Mouse (Mus musculus) heart, postnatal 14 days (tissue): ENCODE data around the gene Cptp. TPM values are rescaled to one million over a fixed set of nuclear protein-coding genes. Genes with fewer than 3 reads are reported as not detected.

ENCODE experiments used
- DNase-seq, 2 experiments: peaks; one replicate each; pipeline ENCODE4 v3.0.0; 2021 to 2022
- intact Hi-C: fragments of 180-260 bp; cut with DNase I; formaldehyde crosslinking; loops from one replicate; pipeline ENCODE4 v1.15.1; 2025
- total RNA-seq, 2 experiments: library from RNA; stranded (reverse); gene quantifications; 2 replicates each; pipeline ENCODE4 v1.2.3; 2021

Gene Cptp
- total RNA-seq, 2 experiments from 2014 or later, result 9.9 to 10.6 TPM

DNA sequence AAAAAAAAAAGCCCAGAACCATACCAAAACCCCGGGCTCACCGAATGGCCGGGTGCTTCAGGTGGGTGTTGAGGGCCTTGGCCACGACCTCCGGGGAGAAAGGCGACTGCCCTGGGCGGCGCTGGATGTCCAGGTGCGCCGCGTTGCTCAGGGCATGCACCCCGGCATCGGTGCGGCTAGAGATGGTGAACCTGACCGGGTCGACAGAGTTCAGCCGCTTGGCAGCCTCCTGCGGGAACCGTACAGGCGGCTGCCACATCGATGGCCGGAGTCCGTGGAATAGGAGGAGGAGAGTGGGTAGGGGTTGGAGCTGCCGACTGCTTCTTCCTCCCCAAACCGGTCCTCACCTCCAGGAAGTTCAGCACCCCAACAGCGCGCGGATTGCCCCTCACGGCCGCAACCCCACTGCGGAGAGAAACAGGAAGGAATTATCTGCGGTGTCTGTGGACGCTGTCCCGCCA is 21.8 kb upstream of the Cptp start:
- intact Hi-C loops, result no loop called here

DNA sequence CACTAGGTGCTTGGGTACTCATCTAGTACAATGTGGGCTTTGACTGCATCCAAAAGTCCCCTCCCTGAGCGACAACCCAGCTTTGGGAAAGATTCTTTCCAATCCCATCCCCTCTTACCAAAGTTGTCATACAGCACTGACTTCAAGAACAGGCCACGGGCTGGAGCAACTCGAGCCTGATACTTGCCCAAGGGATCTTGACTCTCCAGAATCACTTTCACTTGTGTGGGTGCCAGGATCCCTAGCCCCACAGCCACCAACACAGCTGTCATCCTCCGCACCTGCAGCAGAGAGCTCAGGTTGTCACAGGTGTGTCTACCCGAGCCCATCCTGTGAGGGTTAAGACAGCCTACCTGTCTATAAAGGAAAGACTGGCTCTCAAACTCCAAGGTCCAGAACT is 20.1 kb upstream of the Cptp start:
- intact Hi-C loops, result no loop called here
- DNase-seq, result no peak

More for the DNA sequence above, 21.8 kb upstream of the Cptp start:
- peak in 1 of 2 experiments; percentile 17 for DNase-seq

GRCm38 (mm10) chr4:155888181-155888580 is 18.9 kb upstream of the Cptp start:
- no peak for DNase-seq
- intact Hi-C loops, result no loop called here

DNA sequence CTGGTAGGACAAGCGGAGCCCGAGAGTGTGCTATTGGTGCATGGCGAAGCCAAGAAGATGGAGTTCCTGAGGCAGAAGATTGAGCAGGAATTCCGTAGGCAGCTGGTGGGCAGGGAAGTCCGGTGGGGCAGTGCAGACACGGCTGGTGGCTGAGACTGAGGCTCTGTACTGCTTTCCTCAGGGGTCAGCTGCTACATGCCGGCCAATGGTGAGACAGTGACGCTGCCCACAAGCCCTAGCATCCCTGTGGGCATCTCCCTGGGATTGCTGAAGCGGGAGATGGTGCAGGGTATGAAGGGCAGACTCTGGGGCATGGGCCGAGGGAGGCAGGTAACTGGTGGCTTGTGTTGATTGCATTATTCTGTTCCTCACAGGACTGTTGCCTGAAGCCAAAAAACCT is 18.4 kb upstream of the Cptp start:
- DNase-seq, result no peak
- intact Hi-C loops, result no loop called here

DNA sequence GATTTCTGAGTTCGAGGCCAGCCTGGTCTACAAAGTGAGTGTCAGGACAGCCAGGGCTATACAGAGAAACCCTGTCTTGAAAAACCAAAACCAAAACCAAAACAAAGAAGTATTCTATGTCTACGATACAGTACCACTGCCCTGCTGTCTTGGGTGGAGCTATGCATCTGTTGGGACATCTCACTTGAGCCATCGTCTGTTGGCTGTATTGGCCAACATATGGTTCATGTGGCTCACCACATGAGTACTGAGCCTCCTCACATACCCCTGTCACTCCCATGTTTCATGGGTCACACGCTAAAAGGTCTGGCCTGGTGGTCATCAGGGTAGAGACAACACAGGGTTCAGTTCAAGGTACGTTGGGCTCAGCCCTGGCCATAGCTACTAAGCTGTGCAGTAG is 17.1 kb upstream of the Cptp start:
- intact Hi-C loops, result no loop called here
- DNase-seq, result no peak

GRCm38 (mm10) chr4:155883587-155883986 is 14.3 kb upstream of the Cptp start:
- intact Hi-C loops, result no loop called here
- DNase-seq, result no peak

DNA sequence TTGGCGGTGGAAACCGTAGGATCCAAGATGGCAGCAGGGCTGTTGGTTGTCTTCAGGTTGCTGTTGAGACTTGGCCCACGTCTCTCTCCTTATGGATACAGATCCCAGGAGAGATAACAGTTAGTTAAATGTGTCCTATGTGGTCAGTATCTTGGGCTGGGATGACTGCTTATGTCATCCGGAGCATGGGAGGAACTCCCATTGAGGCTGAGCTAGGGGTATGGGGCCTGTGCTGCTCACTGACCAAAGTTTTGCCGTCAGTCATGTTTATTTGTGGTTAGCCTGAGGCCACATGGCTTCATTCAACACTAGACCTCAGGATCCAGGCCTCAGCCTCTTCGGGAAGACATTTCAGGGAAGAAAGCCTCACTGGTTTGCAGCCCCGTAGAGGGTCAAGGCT is 2.2 kb upstream of the Cptp start:
- no peak for DNase-seq
- intact Hi-C loops, result loop anchor here (2.0 kb wide), 1 partner anchor 71 kb away; the partner anchor contains the start of gene Ube2j2

DNA sequence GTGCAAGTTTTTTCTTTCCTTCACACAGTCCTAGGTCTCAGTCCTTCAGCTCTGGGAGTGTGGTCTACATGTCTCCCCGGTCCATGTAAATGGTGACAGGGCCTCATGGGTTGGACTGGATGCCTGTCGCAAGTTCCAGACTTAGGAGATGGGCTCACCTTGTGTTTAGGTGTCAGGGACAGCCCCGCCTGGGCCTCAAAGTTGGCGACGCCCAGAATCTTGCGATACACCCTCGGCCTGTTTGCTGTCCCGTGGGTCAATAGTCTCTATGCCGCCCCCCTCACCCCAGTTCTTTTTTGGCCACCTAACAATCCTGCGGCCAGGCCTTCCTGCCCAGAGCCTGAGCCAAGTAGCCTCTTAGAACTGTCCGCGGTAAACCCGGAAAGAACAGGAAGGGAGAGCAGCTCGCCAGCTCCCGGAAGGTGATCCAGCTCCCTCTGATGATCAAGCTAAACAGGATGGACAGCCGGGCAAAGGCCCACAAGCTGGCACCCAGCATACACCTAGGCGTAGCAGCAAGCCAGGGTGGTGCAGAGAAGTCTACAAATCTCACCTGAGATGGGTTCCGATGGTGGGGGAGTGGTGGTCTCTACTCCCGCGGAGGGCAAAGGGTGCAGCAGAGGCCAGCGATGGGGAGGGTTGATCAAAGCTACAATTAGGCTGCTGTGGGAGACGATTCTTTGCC is 484 bp downstream of the Cptp start:
- DNase-seq, result peak in 1 of 2 experiments; percentile 36
- intact Hi-C loops, result loop anchor here (2.0 kb wide), 1 partner anchor 24 kb away; no protein-coding TSS in a partner anchor

DNA sequence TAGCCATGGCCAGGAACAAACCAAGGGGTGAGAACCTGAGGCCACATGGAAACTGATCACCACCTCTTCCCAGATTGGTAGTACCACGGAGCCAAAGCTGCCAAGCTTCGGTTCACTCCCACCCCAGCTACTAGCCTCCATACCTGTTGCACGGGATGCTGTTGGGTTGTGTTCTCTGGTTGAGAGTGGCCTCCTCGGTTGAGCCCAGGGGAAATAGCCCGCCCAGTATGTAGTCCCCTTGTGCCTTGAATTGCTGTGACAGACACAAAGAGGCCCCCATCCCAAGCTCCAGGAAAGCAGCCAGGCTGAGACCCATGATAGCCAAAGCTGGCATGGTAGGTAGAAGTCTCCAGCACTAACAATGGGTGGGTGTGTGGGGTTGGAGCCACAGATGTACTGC is 6.2 kb downstream of the Cptp start, which contains the start of gene Tas1r3:
Gene Tas1r3 (minus strand): TSS at position 362 of the 400 bp plus-strand sequence.
- intact Hi-C loops, result no loop called here
- no peak for DNase-seq

GRCm38 (mm10) chr4:155861787-155862186 is 7.5 kb downstream of the Cptp start:
- intact Hi-C loops, result no loop called here
- DNase-seq, result no peak

DNA sequence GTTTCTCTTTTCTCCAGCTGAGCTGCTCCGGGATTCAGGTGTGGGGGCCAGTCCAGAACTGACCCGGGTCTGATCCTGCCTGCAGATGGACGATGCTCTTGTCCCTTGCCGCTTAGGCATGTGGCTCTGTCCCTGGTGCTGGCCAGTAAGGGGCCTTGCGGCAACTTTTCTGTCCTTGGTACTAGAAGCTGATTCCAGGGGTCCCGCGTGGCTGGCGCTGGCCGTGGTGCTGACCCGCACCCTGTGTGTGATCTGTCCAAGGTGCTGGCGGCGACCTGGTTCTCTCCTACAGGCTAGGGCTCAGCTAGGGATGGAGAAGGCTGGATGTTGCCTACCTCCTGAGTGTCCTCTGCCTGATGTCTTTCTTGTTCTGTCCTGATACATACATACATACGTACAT is 9.9 kb downstream of the Cptp start:
- intact Hi-C loops, result no loop called here
- peak; percentile 61 to 67 for DNase-seq

DNA sequence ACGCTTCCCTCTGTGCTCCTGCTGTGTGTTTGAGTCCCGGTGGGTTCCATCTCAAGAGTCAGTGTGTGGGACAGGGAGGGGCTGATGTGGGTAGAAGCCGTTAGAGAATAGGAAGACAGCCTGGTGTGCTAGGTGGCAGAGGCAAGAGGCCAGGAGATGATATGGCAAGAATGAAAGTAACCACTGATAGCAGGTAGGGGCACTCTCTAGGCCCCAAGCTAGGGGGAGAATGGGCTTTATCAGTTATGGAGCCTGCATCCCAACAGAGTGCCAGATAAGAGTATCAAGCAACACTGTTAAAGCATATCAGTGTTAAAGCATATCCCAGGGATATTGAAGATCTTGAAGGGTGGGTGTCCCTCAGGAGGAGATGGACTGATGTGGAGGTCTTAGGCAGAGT is 12.4 kb downstream of the Cptp start:
- DNase-seq, result no peak
- intact Hi-C loops, result no loop called here

DNA sequence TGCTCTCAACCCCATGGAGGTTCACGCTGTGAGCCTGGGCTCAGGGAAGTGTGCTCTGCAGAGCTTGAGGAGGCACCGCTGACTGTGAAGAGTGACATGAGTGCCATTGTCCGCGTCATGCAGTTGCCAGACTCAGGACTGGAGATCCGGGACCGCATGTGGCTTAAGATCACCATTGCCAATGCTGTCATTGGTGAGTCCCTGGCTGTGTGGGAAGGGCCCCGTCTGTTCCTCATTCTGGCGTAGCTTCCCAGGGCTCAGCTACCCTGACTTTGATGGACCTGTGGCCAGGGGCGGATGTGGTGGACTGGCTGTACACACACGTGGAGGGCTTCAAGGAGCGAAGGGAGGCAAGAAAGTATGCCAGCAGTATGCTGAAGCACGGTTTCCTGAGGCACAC is 13.2 kb downstream of the Cptp start:
- DNase-seq, result no peak

DNA sequence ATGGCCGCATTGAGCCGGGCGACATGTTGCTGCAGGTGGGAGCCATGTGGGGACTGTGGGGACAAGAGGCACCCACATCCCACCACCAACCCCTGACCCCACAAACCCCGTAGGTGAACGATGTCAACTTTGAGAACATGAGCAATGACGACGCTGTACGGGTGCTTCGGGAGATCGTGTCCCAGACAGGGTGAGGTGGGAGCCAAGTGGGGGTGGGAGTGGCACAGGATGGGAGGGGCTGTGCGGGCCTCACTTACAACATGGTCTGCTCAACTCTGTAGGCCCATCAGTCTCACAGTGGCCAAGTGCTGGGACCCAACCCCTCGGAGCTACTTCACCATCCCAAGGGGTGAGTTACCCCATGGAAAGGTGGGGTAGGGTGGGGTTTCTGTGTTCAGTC is 14.2 kb downstream of the Cptp start:
- DNase-seq, result no peak

More for the DNA sequence above, 13.2 kb downstream of the Cptp start:
- intact Hi-C loops, result no loop called here

DNA sequence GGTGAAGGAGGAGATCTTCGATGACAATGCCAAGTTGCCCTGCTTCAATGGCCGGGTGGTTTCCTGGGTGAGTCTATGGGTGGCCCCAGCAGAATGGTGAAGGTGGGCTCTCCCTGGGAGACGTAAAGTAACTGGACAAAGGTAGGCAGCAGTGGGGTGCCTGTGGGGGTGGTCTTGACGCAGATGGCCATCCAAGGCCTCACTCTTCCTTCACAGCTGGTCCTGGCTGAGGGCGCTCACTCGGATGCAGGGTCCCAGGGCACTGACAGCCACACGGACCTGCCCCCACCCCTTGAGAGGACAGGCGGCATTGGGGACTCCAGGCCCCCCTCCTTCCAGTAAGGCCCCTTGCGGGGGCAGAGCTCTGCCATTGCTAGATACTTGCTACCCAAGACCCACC is 15.8 kb downstream of the Cptp start:
- no peak for DNase-seq
- intact Hi-C loops, result loop anchor here (2.0 kb wide), 1 partner anchor 13 kb away; no protein-coding TSS in a partner anchor

More for the DNA sequence above, 14.2 kb downstream of the Cptp start:
- intact Hi-C loops, result no loop called here

- intact Hi-C loops, result loop anchor here (2.0 kb wide), 1 partner anchor 15 kb away; no protein-coding TSS in a partner anchor
- DNase-seq, result peak in 1 of 2 experiments; percentile 31
Observed at GRCm38 (mm10) chr4:155851951-155852411, 17.3 kb downstream of the Cptp start.

- intact Hi-C loops, result no loop called here
- no peak for DNase-seq
Observed at GRCm38 (mm10) chr4:155851368-155851767, 17.9 kb downstream of the Cptp start.

DNA sequence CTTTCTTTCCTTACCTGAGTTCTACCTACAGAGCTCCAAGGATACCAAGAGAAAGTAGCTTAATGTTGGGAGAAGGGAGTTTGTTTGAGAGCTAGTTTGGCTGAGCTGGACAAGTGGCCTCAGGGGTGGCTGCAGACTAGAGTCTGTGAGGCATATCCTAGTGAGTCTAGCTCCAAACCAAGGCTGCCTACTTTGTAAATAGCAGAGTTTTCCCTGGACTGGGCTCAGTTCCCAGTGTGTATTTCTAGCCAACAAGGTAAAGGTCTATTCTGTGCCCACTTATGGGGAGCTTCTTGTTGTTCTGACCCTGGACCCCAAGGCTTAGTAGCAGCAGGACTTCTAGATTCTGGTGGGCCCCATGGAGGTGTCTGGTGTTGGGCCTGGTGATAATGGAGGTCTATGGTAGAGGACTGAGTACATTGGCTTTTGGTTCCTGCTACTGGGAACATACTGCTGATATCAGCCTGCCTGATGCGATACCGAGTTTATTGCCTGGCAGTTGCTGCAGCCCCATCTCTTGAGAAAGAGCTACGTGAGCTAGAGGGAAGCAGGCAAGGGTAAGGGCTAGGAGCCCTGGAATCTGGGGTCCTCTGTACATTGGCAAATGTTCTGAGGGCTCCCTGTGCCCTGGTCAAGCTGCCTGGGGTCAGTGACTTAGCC is 19.3 kb downstream of the Cptp start:
- intact Hi-C loops, result no loop called here
- no peak for DNase-seq

DNA sequence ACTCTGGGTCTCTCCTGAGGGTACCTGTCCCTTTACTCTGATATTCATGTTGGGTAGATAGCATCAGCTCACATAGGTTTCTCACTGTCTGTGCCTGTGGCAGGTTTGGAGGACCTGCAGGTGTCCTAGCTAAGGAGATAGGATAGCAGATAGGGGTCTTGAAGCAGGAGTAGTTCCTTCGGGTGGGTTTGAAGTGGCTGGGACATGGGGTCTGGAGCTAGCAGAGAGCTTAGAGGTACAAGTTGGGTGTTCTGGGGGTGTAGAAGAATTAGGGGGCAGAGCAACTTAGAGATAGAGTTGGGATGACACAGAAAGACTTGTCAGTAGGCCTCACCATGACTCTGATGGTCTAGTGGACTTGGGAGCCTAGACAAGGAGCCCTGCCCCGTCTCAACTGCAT is 19.8 kb downstream of the Cptp start:
- no peak for DNase-seq
- intact Hi-C loops, result no loop called here

DNA sequence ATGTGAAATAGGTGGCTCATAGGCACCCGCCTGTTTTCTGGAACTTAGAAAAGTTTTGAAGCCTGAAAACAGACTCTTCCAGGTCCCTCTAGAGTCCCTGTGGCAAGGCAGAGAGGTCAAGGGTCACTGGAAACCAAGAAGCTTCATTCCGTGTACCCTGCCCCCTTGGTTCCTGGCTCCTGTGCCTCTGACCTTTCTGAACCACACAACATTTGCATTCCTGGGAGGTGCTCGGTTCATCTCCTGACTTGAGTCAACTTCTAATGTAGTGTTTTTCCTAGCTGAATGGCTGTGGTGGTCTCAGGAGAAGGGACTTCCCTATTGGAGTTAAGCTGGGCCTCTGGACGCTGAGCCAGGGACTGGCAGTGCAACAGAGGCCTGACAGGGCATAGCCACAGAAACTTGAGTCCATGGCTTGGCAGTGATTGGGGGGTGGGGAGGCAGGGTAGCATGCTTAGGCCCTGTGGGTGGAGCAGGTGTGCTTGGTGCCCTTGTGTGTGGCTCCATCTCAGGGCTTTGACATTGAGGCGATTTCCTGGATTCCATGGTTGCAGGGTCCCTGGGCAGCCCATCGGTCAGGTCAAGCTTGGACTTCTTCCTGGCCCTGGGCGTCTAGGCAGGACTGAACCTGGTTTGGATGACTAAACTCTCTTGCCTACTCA is 20.7 kb downstream of the Cptp start:
- intact Hi-C loops, result no loop called here
- DNase-seq, result no peak
